Mouse (Mus musculus) brain, embryonic 14.5 days (tissue): Measurements from ENCODE around the gene Snrnp48.

Source experiments
- CTCF ChIP-seq: fragments of 200-500 bp; IDR thresholded peaks from 2 replicates; pipeline ENCODE4 v1.5.1; 2012; ENCODE audit warnings: inconsistent platforms, mild to moderate bottlenecking, moderate library complexity, borderline replicate concordance; ENCODE audit not compliant: insufficient read depth, insufficient read length; ENCODE audit errors: extremely low read depth
- POLR2A ChIP-seq: fragments of 200-500 bp; IDR thresholded peaks from 2 replicates; pipeline ENCODE4 v1.6.1; 2012; ENCODE audit warnings: mild to moderate bottlenecking, inconsistent platforms, borderline replicate concordance; ENCODE audit not compliant: poor library complexity, insufficient read depth, insufficient read length, severe bottlenecking; ENCODE audit errors: extremely low read depth

- no peak for TF ChIP-seq POLR2A
- no peak for TF ChIP-seq CTCF
Observed at GRCm38 (mm10) chr13:38218686-38219085, 13.9 kb downstream of the Snrnp48 start.
